Mouse (Mus musculus) telencephalon, adult 2 months (tissue): Measurements from ENCODE around the gene Tsc1.

Source experiments
- DNase-seq: peaks from one replicate; pipeline ENCODE4 v3.0.0-alpha.2; 2011; ENCODE audit warnings: low read depth, low spot score

Gene Tsc1

DNA sequence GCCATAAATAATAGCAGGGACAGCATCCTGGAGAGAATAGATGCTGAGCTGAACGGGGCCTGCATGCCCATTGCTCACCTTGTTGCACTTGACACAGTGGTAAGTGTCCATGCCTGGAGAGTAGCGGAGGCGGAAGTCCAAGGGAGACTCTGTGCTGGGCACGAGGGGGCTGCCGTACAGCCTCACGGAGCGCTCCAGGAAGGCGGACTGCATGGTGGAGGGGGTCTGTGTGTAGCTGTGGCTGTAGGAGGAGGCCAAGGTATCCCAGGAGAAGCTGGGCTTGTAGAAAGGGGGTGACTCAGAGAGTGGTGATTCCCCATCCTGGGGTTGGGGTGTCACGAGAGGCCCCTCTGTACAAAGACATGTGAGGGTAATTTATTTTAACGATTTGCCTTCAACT is 27.4 kb upstream of the Tsc1 start:
- no peak for DNase-seq

DNA sequence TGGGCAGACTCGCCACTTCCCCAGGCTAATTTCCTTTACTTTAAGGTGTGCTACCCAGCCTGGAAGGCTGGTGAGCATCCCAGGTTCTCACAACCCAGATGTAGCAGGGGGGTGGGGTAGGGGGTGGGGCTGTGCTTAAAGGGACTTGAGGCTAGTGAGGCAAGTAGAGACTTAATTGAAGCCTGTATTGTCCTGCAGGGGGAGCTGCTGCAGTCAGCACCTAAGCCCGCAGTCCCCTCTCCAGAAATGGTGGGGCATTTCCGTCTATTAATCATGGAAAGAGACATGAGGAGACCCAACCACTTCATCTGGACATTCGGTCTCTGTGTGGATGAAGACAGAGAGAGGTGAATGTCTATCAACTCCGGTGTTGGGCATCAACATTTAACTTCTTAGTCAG is 24.7 kb upstream of the Tsc1 start:
- DNase-seq, result no peak

GRCm38 (mm10) chr2:28616874-28617273 is 24.2 kb upstream of the Tsc1 start:
- DNase-seq, result no peak

GRCm38 (mm10) chr2:28617498-28618486 is 23.2 kb upstream of the Tsc1 start:
- DNase-seq, result no peak

DNA sequence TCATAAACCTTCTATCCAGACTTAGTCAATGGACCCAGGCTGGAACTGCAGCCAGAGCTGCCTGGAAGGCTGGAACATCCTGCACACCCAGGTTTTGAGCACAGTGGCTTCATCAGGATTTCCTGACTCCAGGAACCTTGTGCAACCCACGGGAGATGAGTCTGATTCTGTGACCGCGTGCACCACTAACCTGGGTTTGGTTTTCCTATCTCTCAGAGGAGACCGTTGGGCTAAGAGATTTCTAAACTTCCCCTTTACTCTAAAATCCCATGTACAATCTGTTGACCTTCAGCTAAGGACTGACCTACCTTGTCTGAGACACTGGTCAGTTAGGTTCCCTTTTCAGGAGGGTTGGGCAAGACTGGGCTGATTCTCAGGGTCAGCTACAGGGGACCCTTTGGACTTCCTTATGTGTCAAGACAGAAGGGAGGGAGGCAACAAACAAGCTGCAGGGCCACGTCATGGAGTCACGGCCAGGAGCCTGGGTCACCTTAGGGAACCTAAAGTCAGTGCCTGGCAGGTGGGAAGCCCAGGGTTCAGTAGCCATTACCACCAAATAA is 22.2 kb upstream of the Tsc1 start:
- DNase-seq, result no peak

DNA sequence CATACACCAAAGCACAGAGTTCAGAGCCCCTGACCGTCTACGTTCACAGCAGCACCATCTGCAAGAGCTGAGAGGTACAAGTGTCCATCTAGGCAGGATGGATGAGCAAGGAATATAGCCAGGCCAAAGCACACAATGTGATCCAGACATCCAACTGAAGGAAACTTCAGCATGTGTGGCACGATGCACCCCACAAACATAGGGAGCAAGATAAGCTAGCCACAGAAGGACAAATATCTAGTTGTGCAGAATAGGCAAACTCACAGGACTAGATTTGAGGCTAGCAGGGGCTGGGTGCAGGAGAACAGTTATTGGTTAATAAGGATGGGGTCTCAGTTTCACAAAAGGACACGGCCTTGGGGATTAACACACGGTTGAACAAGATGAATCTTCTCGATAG is 21.7 kb upstream of the Tsc1 start:
- no peak for DNase-seq

DNA sequence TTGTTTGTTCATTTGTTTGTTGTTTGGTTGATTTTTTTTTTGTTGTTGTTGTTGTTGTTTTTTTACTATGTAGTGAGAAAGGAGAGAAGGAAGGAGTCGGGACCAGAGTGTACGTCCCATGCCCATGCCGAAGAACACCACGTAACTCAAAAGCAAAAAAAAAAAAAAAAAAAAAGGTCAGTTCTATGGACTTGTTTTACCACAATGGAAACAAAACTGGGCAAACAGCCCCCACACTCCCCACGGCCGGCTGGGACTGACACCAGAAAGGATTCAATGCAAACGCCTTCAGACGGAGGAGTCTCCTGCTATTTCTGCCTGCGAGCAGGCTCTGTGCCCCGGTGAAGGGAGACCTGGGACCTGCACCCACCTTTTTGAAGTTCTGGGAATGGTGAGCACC is 20.5 kb upstream of the Tsc1 start:
- no peak for DNase-seq

GRCm38 (mm10) chr2:28621111-28621510 is 19.9 kb upstream of the Tsc1 start:
- DNase-seq, result no peak

- no peak for DNase-seq
Measured at GRCm38 (mm10) chr2:28621664-28622171, 19.3 kb upstream of the Tsc1 start, which contains the start of gene Gfi1b. Gene Gfi1b (minus strand): TSS chr2:28621982.

- no peak for DNase-seq
Measured at GRCm38 (mm10) chr2:28622521-28623124, 18.4 kb upstream of the Tsc1 start.

DNA sequence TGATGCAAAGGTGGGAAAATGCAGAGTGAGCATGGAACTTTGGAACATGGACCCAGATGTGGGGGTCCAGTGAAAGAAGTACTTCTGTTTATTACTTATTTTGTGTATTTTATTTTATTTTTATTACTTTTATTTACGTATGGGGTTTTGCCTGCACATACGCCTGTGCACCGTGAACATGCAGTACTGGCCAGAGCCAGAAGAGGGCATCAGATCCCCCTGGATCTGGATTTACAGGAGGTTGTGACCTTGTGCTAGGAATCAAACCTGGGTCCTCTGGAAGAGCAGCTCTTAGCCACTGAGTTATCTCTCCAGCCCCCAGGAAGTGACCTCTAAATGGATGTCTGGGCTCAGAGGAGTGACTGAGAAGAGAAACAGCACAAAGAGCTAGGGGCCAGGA is 16.2 kb upstream of the Tsc1 start:
- no peak for DNase-seq

DNA sequence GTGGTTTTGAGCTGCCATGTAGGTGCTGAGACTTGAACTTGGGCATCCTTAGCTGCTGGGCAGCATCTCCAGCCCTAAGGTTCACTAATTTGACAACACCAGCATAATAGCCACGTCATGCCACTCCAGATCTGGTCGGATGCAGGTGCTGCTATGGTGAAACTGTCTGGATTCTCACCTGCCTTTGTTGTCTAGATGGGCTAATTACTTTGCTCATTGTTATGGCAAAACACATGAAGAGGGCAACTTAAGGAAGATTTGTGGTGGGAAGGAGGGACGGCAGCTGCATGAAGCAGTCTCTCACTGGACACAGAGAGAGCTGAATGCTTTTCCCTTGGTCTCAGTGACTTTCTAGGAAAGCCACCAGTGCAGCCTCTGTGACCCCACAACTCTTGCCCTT is 15.0 kb upstream of the Tsc1 start:
- DNase-seq, result no peak

DNA sequence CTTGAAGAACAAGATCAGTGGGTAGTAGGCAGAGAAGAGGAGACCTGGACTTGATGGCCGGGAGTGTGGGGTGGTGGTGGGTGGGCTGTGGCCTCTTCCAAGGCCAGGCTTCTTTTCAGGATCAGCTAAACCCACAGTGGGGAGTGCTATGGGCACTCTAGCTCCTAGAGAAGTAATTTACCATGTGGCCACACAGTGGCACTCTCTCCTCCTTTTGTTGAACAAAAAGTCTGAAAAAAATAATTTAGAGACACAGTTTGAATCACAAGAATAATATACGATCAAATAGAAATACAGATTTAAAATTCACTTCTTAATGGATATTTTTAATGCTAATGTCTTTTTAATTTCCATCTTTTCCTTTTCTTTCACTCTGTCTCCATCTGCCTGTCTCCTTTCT is 13.0 kb upstream of the Tsc1 start:
- DNase-seq, result no peak

- no peak for DNase-seq
Measured at GRCm38 (mm10) chr2:28629911-28630381, 11.1 kb upstream of the Tsc1 start.

DNA sequence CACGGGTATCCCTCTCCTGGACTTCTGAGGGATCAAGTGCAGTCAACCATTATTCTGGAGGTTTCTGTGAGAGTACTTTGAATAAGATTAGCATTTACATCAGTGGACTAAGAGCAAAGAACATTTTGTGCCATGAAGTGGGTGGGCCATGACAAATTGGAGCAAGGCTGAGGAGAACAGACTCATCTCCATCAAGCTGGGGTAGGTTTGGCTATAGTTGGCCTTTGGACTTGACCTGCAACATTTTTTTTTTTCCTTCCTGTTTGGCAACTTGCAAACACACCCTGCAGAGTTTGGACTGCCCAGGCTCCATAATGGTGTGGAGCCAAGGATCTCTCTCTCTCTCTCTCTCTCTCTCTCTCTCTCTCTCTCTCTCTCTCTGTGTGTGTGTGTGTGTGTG is 8.4 kb upstream of the Tsc1 start:
- no peak for DNase-seq

DNA sequence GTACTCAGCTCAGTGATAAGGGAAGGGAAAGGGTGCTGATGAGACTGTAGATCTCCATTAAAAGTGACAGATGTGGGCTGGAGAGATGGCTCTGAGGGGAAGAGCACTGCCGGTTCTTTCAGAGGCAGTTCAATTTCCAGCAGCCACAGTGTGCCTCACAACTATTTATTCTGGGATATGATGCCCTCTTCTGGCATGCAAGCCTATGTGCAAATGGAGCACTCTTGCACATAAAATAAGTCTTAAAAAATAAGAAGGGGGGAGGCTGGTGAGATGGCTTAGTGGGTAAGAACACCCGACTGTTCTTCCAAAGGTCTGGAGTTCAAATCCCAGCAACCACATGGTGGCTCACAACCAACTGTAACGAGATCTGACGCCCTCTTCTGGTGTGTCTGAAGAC is 7.9 kb upstream of the Tsc1 start:
- DNase-seq, result no peak

DNA sequence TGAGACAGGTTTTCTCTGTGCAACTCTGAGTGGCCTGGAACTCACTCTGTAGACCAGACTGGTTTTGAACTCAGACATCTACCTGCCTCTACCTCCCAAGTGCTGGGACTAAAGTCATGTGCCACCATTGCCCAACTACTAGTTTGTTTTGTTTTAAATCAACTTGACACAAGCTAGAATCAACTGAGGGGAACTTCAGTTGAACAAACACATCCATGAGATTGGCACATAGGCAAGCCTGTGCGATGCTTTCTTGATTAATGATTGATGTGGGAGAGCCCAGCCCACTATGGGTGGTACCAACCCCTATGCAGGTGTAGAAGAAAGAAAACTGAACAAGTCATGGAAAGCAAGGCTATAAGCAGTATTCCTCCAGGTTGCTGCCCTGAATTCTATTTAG is 5.8 kb upstream of the Tsc1 start:
- no peak for DNase-seq

DNA sequence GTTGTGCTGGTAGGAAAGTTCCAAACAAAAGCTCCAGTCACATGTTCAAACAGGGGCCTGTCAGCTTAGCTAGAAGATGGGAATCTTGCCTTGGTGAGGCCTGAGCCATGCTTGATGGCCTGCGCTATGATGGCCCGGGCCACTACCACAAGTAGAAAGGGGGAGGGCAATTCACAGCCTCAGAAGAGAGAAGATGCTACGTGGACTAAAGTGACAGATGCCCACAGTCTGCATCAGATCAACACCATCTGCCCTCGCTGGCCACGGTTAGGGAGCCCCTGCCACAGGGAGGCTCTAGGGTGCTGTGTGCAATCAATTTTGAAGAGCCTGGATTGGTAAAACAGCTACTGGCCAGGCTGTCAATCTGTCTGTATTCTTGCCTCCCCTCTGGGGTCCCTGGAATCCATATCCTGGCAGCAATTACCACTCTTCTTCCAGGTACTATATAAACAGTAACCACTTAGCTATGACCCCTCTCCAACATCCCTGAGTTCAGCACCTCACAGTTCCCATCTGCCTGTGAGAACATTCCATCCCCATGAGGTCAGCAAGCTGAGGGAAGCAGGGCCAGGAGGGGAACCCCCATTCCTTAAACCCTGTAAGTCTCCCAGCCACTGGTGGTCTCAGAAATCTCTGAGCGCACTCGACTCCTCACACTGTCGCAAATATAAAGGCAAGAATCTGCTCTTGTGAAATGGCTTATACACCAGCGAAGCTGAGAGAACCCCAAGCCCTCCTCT is 3.8 kb upstream of the Tsc1 start:
- no peak for DNase-seq

- no peak for DNase-seq
Measured at GRCm38 (mm10) chr2:28638352-28638751, 2.7 kb upstream of the Tsc1 start.

DNA sequence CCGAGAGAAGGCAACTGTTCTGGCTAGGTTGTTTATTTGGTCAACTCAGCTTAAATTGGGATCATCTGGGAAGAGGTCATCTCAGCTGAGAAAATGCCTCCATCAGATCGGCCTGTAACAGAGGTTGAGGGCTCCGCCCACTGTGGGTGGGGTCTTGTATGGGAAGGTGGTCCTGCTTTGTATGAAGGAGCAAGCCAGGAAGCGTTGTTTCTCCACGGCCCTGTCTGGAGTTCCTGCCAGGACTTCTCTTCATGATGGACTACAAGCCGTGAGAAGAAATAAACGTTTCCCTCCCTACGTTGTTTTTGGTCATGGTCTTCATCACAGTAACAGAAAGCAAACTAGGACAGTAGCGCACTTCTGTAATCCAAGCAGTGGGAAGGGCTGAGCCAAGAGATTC is 2.1 kb upstream of the Tsc1 start:
- no peak for DNase-seq

- no peak for DNase-seq
Measured at GRCm38 (mm10) chr2:28639794-28640193, 1.2 kb upstream of the Tsc1 start.
